Mouse (Mus musculus) forebrain, postnatal 0 days (tissue): ENCODE results near the gene Cd38. TPM values are rescaled to one million over a fixed set of nuclear protein-coding genes. Genes with fewer than 3 reads are reported as not detected.

Experiments used
- ATAC-seq: fragments of 200-750 bp; cut with Nextera tagmentation; 2 replicates; pipeline ENCODE4 v1.8.0; 2017; ENCODE audit warnings: mild to moderate bottlenecking, moderate library complexity
- DNase-seq: peaks from one replicate; pipeline ENCODE4 v3.0.0-alpha.2; 2015
- H3K27ac ChIP-seq: fragments of 300-500 bp; sonication (generic); 2 replicates; pipeline ENCODE4 v1.5.1; 2014; ENCODE audit warnings: low read depth, mild to moderate bottlenecking, antibody characterized with exemption, low read length, moderate library complexity, mixed read lengths
- H3K27me3 ChIP-seq: fragments of 300-500 bp; sonication (generic); 2 replicates; pipeline ENCODE4 v1.6.1; 2014; ENCODE audit warnings: mild to moderate bottlenecking, low read length, mixed read lengths; ENCODE audit not compliant: insufficient read depth
- H3K36me3 ChIP-seq: fragments of 300-500 bp; sonication (generic); 2 replicates; pipeline ENCODE4 v1.6.1; 2014; ENCODE audit warnings: mild to moderate bottlenecking, moderate library complexity; ENCODE audit not compliant: insufficient read depth
- H3K4me1 ChIP-seq: fragments of 300-500 bp; sonication (generic); 2 replicates; pipeline ENCODE4 v1.6.1; 2014; ENCODE audit warnings: antibody characterized with exemption; ENCODE audit not compliant: insufficient read depth
- H3K4me2 ChIP-seq: fragments of 300-500 bp; sonication (generic); 2 replicates; pipeline ENCODE4 v1.6.1; 2014; ENCODE audit warnings: low read depth, mild to moderate bottlenecking, moderate library complexity
- H3K4me3 ChIP-seq: fragments of 300-500 bp; sonication (generic); 2 replicates; pipeline ENCODE4 v1.5.1; 2014; ENCODE audit warnings: low read depth, low read length, mixed read lengths
- H3K9ac ChIP-seq: fragments of 300-500 bp; sonication (generic); 2 replicates; pipeline ENCODE4 v1.6.1; 2014; ENCODE audit warnings: mild to moderate bottlenecking
- H3K9me3 ChIP-seq: fragments of 300-500 bp; sonication (generic); 2 replicates; pipeline ENCODE4 v1.6.1; 2016; ENCODE audit warnings: low read length
- CTCF ChIP-seq: sonication (generic); IDR thresholded peaks from 2 replicates; pipeline ENCODE4 v1.5.1; 2016; ENCODE audit warnings: antibody characterized with exemption, control low read depth, low read depth
- WGBS: fragments of 180-500 bp; shearing (Covaris S2); extraction: QIAGEN DNeasy Blood & Tissue Kit; methylation state at CpG from one replicate; pipeline ENCODE4 v1.1.7; 2014; 5-methylcytosine and 5-hydroxymethylcytosine counted together
- polyA plus RNA-seq: library from polyadenylated mRNA; unstranded; fragments of >200 nt; fragmentation: Nextera tagmentation; extraction: Ambion mirVana; gene quantifications from 2 replicates; pipeline ENCODE4 v1.2.1, GENCODE M21; 2015
- total RNA-seq: library from RNA; depleted of rRNA; stranded (reverse); fragments of >200 nt; gene quantifications from 2 replicates; pipeline ENCODE4 v1.2.3, GENCODE M21; 2014

The Cd38 gene
- total and polyA plus RNA-seq, 2 experiments from 2014 or later, result 2.3 to 2.4 TPM

DNA sequence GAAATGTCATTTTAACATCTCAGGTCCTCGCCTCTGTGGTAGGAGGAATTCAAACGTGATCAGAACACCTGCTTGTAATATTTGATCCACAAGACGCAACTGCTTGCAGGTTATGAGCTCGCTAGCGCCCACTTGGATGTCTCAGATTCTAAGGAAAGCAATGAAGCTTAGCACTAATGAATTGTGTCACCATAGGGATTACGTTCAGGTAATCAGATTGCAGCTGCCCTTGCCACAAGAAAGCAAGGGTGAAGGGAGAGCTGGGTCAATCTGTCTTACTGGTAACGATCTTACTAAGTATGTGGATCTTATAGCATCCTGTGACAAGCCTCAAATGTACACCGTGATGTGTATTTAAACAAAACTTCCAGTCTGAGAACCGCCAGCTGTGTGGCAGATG is 41.0 kb upstream of the Cd38 start:
- H3K4me2 ChIP-seq, result no peak overlapping the region
- no peak for DNase-seq
- WGBS, result 81% methylated on average over 9 of the region's 9 CpGs
- H3K4me3 ChIP-seq, result no peak overlapping the region
- H3K27me3 ChIP-seq, result no peaks in the 10 kb centered on the region
- no peaks in the 10 kb centered on the region for H3K4me1 ChIP-seq
- no peak overlapping the region for H3K27ac ChIP-seq
- no peaks in the 10 kb centered on the region for H3K36me3 ChIP-seq
- no peaks in the 10 kb centered on the region for H3K9me3 ChIP-seq
- ATAC-seq, result no peak
- TF ChIP-seq CTCF, result no peak
- no peak overlapping the region for H3K9ac ChIP-seq

DNA sequence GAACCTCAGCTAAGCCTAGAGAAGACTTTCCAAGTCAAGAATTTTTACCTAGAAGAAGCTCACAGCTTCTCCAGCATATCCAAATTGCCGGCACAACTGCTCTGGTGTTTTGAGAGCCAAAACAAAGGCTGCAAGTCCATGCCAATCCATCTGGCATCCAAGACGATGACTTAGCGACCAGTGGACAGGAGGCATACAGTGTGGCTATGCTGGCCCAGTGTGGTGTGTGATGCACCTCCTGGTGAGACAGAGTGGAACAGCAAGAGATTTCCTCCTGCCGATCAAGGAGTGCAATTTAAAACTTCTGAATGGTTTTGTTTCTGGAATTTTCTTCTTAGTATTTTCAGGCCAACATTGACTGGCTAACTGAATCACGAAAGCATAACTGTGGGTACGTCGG is 31.8 kb upstream of the Cd38 start:
- H3K9me3 ChIP-seq, result no peaks in the 10 kb centered on the region
- no peak for DNase-seq
- WGBS, result 79% methylated on average over 7 of the region's 7 CpGs
- no peaks in the 10 kb centered on the region for H3K27me3 ChIP-seq
- H3K9ac ChIP-seq, result no peak overlapping the region
- no peaks in the 10 kb centered on the region for H3K4me1 ChIP-seq
- ATAC-seq, result 0 out of 2 replicates have a peak, but pooled peaks have one; percentile 38
- H3K36me3 ChIP-seq, result no peaks in the 10 kb centered on the region
- no peak overlapping the region for H3K4me2 ChIP-seq
- TF ChIP-seq CTCF, result peak; percentile 28; the same call in 1 of the 2 replicates
- H3K4me3 ChIP-seq, result no peak overlapping the region
- H3K27ac ChIP-seq, result no peak overlapping the region

DNA sequence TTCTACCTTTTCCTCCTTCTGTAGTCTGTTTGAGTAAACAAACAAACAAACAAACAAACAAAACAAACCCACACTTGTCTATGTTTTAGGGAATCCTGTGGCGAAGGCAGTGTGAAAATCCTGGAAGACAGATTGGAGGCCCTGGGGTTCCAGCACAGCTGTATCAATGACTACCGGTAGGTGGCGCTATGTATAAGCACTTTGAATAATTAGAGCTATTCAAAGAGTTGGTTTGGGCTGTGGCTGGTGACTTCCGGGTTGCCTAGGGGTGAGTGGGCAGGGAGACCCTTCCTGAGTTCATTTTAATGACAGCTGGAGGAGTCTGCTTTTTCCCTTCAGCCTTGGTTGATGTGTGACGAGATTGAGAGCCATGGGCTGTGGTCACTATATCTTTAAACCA is 31.0 kb upstream of the Cd38 start:
- Histone ChIP-seq H3K9ac (no peak overlapping the region), H3K4me2 (no peak overlapping the region), H3K27ac (no peak overlapping the region), H3K36me3 (no peaks in the 10 kb centered on the region), H3K9me3 (no peaks in the 10 kb centered on the region), H3K27me3 (no peaks in the 10 kb centered on the region), H3K4me3 (no peak overlapping the region), H3K4me1 (no peaks in the 10 kb centered on the region)
- no peak for ATAC-seq
- DNase-seq, result peak; percentile 22
- peak; percentile 55 for TF ChIP-seq CTCF
- 49% methylated on average over 5 of the region's 5 CpGs for WGBS

DNA sequence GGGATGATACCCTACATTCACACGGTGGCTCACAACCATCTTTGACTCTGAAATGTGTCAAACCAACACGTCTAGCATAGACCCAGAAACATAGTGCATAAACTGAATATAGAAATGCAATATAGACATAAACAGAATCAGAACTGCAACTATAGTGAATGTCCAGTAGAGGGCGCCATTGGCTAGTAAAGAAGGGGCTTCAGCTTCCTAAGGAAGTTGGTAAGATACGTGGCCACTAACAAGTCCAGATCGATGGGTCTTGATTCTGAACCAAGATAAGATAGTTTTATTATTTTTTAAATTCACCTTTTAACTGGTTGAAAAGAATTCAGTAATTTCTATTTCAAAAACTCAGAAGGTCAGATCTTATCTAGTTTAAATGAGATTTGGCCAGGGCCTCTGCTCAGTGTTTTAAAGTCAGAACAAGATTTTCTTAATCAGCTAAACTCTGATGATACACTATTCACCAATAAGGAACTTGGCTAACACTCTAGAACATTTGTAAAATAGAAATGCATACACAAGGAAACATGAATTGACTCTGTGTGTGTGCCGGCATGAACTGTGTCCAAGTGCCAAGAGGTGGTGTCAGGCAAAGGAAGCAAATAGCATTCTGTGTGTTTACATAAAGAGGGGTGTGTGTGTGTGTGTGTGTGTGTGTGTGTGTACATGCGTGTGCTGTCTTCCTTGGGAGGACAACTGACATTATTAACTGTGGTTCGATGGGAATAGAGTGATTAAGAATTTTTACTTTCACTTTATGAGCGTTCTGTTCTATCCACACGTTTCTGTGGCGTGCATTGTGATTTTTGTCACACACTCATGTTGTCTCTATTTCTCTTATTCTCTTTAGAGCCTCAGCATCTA is 27.0 kb upstream of the Cd38 start:
- H3K9ac ChIP-seq, result no peak overlapping the region
- DNase-seq (peak; percentile 79), ATAC-seq (peak; percentile 56)
- H3K36me3 ChIP-seq, result no peaks in the 10 kb centered on the region
- H3K27me3 ChIP-seq, result no peaks in the 10 kb centered on the region
- no peak overlapping the region for H3K27ac ChIP-seq
- H3K4me3 ChIP-seq, result no peak overlapping the region
- H3K4me2 ChIP-seq, result no peak overlapping the region
- WGBS, result 47% methylated on average over 11 of the region's 11 CpGs
- peak; percentile 90 for TF ChIP-seq CTCF
- H3K9me3 ChIP-seq, result no peaks in the 10 kb centered on the region
- no peaks in the 10 kb centered on the region for H3K4me1 ChIP-seq

DNA sequence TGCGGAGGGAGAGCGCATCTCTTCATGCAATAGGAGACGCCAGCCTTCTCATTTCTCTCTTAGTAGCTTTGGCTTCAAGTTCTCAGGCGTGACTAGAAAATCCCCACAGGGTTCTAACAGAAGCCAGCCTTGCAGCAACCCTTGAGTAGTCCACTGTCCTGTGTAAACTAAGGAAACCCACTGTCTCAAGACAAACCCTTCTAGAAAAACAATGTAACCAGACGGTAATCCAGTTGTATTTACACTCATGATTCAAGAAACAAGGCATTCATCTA is 26.4 kb upstream of the Cd38 start:
- Histone ChIP-seq H3K4me1 (no peaks in the 10 kb centered on the region), H3K36me3 (no peaks in the 10 kb centered on the region), H3K4me3 (no peak overlapping the region), H3K4me2 (no peak overlapping the region), H3K27ac (no peak overlapping the region), H3K27me3 (no peaks in the 10 kb centered on the region), H3K9me3 (no peaks in the 10 kb centered on the region), H3K9ac (no peak overlapping the region)
- 84% methylated on average over 5 of the region's 5 CpGs for WGBS
- DNase-seq (no peak), ATAC-seq (no peak)
- TF ChIP-seq CTCF, result no peak

DNA sequence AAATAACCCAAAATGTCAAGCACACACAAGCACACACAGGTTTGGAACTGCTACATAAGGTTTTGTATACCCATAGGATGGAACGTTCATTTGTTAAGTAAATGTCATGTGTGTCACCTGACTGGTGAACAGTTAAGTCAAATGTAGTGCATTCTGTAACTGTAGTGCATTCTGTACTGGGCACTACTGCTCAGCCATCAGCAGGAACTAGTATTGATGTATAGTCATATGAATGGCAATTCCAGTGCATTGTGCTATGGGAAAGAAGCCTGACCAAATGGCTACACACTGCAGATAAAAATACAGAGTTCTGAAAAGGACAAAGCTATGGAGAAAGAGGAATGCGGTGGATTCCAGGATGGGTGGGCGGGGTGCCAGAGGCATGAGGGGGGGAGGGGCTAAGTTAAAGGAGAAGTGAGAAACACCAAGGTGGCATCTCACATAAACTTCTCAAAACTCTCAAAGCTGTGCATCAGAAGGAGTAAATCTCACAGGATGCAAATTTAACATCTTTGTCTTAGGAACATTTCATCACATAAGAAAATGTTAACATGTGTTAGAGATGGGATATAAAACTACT is 25.7 kb upstream of the Cd38 start:
- ATAC-seq (no peak), DNase-seq (no peak)
- Histone ChIP-seq H3K27me3 (no peaks in the 10 kb centered on the region), H3K4me2 (no peak overlapping the region), H3K27ac (no peak overlapping the region), H3K4me3 (no peak overlapping the region), H3K36me3 (no peaks in the 10 kb centered on the region), H3K9me3 (no peaks in the 10 kb centered on the region), H3K4me1 (no peaks in the 10 kb centered on the region), H3K9ac (no peak overlapping the region)
- TF ChIP-seq CTCF, result no peak
- 63% methylated on average over 3 of the region's 3 CpGs for WGBS

DNA sequence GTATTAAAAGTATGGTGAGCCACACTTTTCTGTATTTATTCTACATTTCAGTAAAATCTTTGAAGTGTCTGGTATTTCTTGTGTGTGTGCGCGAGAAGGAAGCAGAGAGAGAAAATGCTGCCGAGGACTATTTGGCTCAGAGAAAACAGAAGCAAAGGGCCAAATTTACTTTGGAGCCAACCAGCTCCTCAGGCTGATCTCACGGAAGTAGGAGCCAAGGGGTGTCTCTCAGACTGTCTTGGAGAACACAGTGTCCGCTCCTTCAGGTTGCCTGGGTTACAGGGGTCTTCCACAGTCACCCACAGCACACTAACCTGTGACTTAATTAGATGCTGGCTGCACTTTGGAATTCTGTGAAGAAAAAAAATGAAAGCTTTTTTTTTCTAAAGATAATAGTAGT is 23.3 kb upstream of the Cd38 start:
- no peak overlapping the region for H3K4me3 ChIP-seq
- no peak overlapping the region for H3K4me2 ChIP-seq
- H3K9me3 ChIP-seq, result no peaks in the 10 kb centered on the region
- DNase-seq (no peak), ATAC-seq (no peak)
- WGBS, result 60% methylated on average over 5 of the region's 5 CpGs
- no peaks in the 10 kb centered on the region for H3K27me3 ChIP-seq
- no peaks in the 10 kb centered on the region for H3K4me1 ChIP-seq
- no peak overlapping the region for H3K27ac ChIP-seq
- no peaks in the 10 kb centered on the region for H3K36me3 ChIP-seq
- no peak for TF ChIP-seq CTCF
- H3K9ac ChIP-seq, result no peak overlapping the region
